Mouse (Mus musculus): Measurements from ENCODE around the gene Cttnbp2.

- TF ChIP-seq CTCF (IDR thresholded peaks at IDR 0.05) = peak; percentile 86
- TF ChIP-seq EP300 (IDR thresholded peaks at IDR 0.05) = peak; percentile 81
Observed at GRCm38 (mm10) chr6:18372447-18373228, 142.0 kb downstream of the Cttnbp2 start.
